20 mouse cellular contexts compared by ENCODE assay signal in the genomic region with DNA sequence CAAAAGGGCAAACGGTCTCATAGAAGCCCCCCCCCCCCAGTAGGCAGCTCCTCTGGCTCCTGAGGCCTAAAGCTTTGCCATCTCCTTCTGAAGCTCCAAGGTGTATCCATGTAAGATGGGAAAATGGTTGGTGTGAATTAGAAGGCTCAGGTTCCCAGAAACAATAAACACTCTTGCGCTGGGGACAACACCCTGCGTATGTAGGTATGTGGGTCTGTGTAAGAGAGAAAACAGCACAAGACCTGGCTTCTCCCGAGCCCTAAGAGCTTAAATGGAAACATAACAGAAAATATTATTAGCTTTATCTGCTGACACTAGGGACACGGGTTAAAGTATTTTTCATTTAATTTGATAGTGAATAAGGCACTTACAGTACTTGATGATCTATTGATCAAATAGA.
A peak's percentile ranks its signal among the peaks of the same experiment; 100 is the strongest.
DNase-seq lines count a peak whose midpoint lies in the region; ATAC-seq and TF ChIP-seq lines count a peak whose summit lies in the region.
"Had no signal": no experiment of that assay in that cellular context is flagged by ENCODE, and none has a peak within 500 bp of the region (broad histone marks: within the 10 kb centered on the region; RNA-seq: fewer than 3 reads in every experiment).

No protein-coding gene starts in this region.

- DNase-seq in hindbrain, embryonic 11.5 days (ENCODE audit: low spot score) = peak; percentile 48
- no peak for DNase-seq in hindbrain, postnatal 0 days (ENCODE audit: low spot score)
- DNase-seq in lung, embryonic 14.5 days = peak; percentile 7
- no peak for DNase-seq in lung, adult 2 months
- DNase-seq in retina, postnatal 1 day = peak; percentile 15
- DNase-seq in retina, embryonic 14.5 days (ENCODE audit: low spot score) = no peak
- DNase-seq: adrenal gland, adult 2 months; adrenal gland, postnatal 25 days; cerebellum, adult 18-20 months; cerebellum, adult 9-11 months; cerebellum, postnatal 36 days; gastrocnemius, postnatal 14 days; heart, adult 2 months; heart, postnatal 14 days had no signal

- no peak overlapping the region for H3K4me3 ChIP-seq in hindbrain, embryonic 11.5 days (ENCODE audit: low read depth, low read length)
- no peak overlapping the region for H3K4me3 ChIP-seq in hindbrain, postnatal 0 days (ENCODE audit: low read length)
- no peak overlapping the region for H3K4me3 ChIP-seq in lung, embryonic 14.5 days (ENCODE audit: low read depth, low read length)
- H3K4me3 ChIP-seq in lung, adult 2 months (replicated peaks; ENCODE audit: extremely low read depth, low read depth, low read length) = no peak overlapping the region
- H3K4me3 ChIP-seq: erythroblast, embryonic 14.5 days; heart, adult 2 months; hindbrain, embryonic 15.5 days had no signal

- ATAC-seq in hindbrain, embryonic 11.5 days (ENCODE audit: low FRiP score) = no peak
- no peak for ATAC-seq in hindbrain, postnatal 0 days
- ATAC-seq in lung, embryonic 14.5 days (ENCODE audit: insufficient read depth) = no peak
- ATAC-seq in erythroid progenitor cell, adult 5-6 weeks (replicated peaks; ENCODE audit: low FRiP score, poor library complexity, severe bottlenecking) = no peak

- H3K27ac ChIP-seq in hindbrain, embryonic 11.5 days (ENCODE audit: low read depth, low read length) = no peak overlapping the region
- no peak overlapping the region for H3K27ac ChIP-seq in hindbrain, postnatal 0 days
- H3K27ac ChIP-seq in lung, embryonic 14.5 days (ENCODE audit: low read depth) = no peak overlapping the region
- H3K27ac ChIP-seq: embryonic facial prominence, embryonic 15.5 days; heart, adult 2 months; heart, embryonic 15.5 days; hindbrain, embryonic 15.5 days; intestine, embryonic 15.5 days had no signal

- WGBS in hindbrain, embryonic 11.5 days = 31% methylated on average over 5 of the region's 5 CpGs
- 34% methylated on average over 5 of the region's 5 CpGs for WGBS in hindbrain, postnatal 0 days
- WGBS in lung, embryonic 14.5 days = 22% methylated on average over 5 of the region's 5 CpGs
- 41% methylated on average over 5 of the region's 5 CpGs for WGBS in lung, adult 2 months

- no peaks in the 10 kb centered on the region for H3K9me3 ChIP-seq in hindbrain, embryonic 11.5 days (ENCODE audit: control insufficient read depth, low read length)
- no peaks in the 10 kb centered on the region for H3K9me3 ChIP-seq in hindbrain, postnatal 0 days (ENCODE audit: low read length)
- H3K9me3 ChIP-seq in lung, embryonic 14.5 days (ENCODE audit: low read depth, low read length) = no peaks in the 10 kb centered on the region
- H3K9me3 ChIP-seq: embryonic facial prominence, embryonic 15.5 days; heart, embryonic 15.5 days; hindbrain, embryonic 15.5 days; intestine, embryonic 15.5 days had no signal

- H3K36me3 ChIP-seq in hindbrain, embryonic 11.5 days (ENCODE audit: control insufficient read depth, insufficient read depth, low read length) = no peaks in the 10 kb centered on the region
- H3K36me3 ChIP-seq in hindbrain, postnatal 0 days (ENCODE audit: insufficient read depth, low read length) = no peaks in the 10 kb centered on the region
- no peaks in the 10 kb centered on the region for H3K36me3 ChIP-seq in lung, embryonic 14.5 days (ENCODE audit: insufficient read depth)
- H3K36me3 ChIP-seq: embryonic facial prominence, embryonic 15.5 days; heart, embryonic 15.5 days; hindbrain, embryonic 15.5 days; intestine, embryonic 15.5 days had no signal

- peaks cover 79% of the 10 kb centered on the region for H3K27me3 ChIP-seq in hindbrain, embryonic 11.5 days (ENCODE audit: control insufficient read depth, insufficient read depth, low read length)
- peaks cover 71% of the 10 kb centered on the region for H3K27me3 ChIP-seq in hindbrain, postnatal 0 days (ENCODE audit: insufficient read depth, low read length)
- H3K27me3 ChIP-seq in lung, embryonic 14.5 days (ENCODE audit: insufficient read depth, low read length) = peaks cover 95% of the 10 kb centered on the region

- H3K4me1 ChIP-seq in hindbrain, embryonic 11.5 days (replicated peaks; ENCODE audit: control insufficient read depth, insufficient read depth, low read length) = peaks cover 2% of the 10 kb centered on the region; the same call in 1 of the 2 replicates
- H3K4me1 ChIP-seq in hindbrain, postnatal 0 days (ENCODE audit: insufficient read depth, low read length) = no peaks in the 10 kb centered on the region
- no peaks in the 10 kb centered on the region for H3K4me1 ChIP-seq in lung, embryonic 14.5 days (ENCODE audit: insufficient read depth)
- no peaks in the 10 kb centered on the region for H3K4me1 ChIP-seq in lung, adult 2 months (ENCODE audit: control insufficient read depth, insufficient read depth, low read length)

- TF ChIP-seq CTCF in hindbrain, postnatal 0 days (IDR thresholded peaks at IDR 0.05; ENCODE audit: low read depth) = no peak
- no peak for TF ChIP-seq CTCF in lung, embryonic 14.5 days (IDR thresholded peaks at IDR 0.05; ENCODE audit: low read depth)
- TF ChIP-seq CTCF in lung, adult 2 months (IDR thresholded peaks at IDR 0.05; ENCODE audit: insufficient read depth, low read length) = no peak

- H3K9ac ChIP-seq in hindbrain, embryonic 11.5 days (ENCODE audit: low read depth, low read length) = no peak overlapping the region
- no peak overlapping the region for H3K9ac ChIP-seq in hindbrain, postnatal 0 days (replicated peaks; ENCODE audit: low read length)
- H3K9ac ChIP-seq in lung, embryonic 14.5 days = no peak overlapping the region
- H3K9ac ChIP-seq: embryonic facial prominence, embryonic 15.5 days; heart, embryonic 15.5 days; hindbrain, embryonic 15.5 days; intestine, embryonic 15.5 days had no signal

- TF ChIP-seq POLR2A in lung, adult 2 months (IDR thresholded peaks at IDR 0.05; ENCODE audit: borderline replicate concordance, extremely low read depth, low read depth, low read length) = no peak

- H3K4me2 ChIP-seq in hindbrain, embryonic 11.5 days (replicated peaks; ENCODE audit: low read depth, low read length) = no peak overlapping the region
- no peak overlapping the region for H3K4me2 ChIP-seq in hindbrain, postnatal 0 days (ENCODE audit: low read depth, low read length)
- H3K4me2 ChIP-seq in lung, embryonic 14.5 days = no peak overlapping the region

Comparison
In these comparisons a context has a peak if more than half of its experiments do, and no peak if none do; other contexts are left out.
1. DNase-seq: peak in hindbrain, embryonic 11.5 days (single experiment), lung, embryonic 14.5 days (single experiment) and retina, postnatal 1 day (single experiment); none in hindbrain, postnatal 0 days (single experiment), lung, adult 2 months (single experiment) and retina, embryonic 14.5 days (single experiment).